Mouse (Mus musculus) gastrocnemius, adult 2 months (tissue): ENCODE measurements around the gene Cry2. TPM values are rescaled to one million over a fixed set of nuclear protein-coding genes. Genes with fewer than 3 reads are reported as not detected.

Source experiments
- DNase-seq: peaks from one replicate; pipeline ENCODE4 v3.0.0; 2022
- H3K27ac ChIP-seq: fragments of 200-600 bp; 2 replicates; pipeline ENCODE4 v1.8.1; 2022; ENCODE audit warnings: mild to moderate bottlenecking
- H3K4me3 ChIP-seq: fragments of 200-600 bp; 2 replicates; pipeline ENCODE4 v1.8.1; 2022; ENCODE audit warnings: mild to moderate bottlenecking, moderate library complexity
- CTCF ChIP-seq: fragments of 200-600 bp; IDR thresholded peaks from 2 replicates; pipeline ENCODE4 v1.8.1; 2022; ENCODE audit warnings: antibody characterized with exemption, mild to moderate bottlenecking, moderate library complexity
- intact Hi-C: fragments of 180-260 bp; cut with DNase I; formaldehyde crosslinking; loops from one replicate; pipeline ENCODE4 v1.15.1; 2025
- total RNA-seq, 2 experiments: library from RNA; stranded (reverse); gene quantifications; 2 replicates each; pipeline ENCODE4 v1.2.3; 2021

Cry2 gene
- total RNA-seq, 2 experiments from 2014 or later: 12.5 to 26.8 TPM

- intact Hi-C loops: no loop called here
- Histone ChIP-seq H3K4me3 (peak overlapping the region; percentile 81), H3K27ac (peak overlapping the region; percentile 84)
- TF ChIP-seq CTCF: no peak
- peak; percentile 83 for DNase-seq
These were observed 44.8 kb downstream of the Cry2 start for GRCm38 (mm10) chr2:92388891-92389641.

DNA sequence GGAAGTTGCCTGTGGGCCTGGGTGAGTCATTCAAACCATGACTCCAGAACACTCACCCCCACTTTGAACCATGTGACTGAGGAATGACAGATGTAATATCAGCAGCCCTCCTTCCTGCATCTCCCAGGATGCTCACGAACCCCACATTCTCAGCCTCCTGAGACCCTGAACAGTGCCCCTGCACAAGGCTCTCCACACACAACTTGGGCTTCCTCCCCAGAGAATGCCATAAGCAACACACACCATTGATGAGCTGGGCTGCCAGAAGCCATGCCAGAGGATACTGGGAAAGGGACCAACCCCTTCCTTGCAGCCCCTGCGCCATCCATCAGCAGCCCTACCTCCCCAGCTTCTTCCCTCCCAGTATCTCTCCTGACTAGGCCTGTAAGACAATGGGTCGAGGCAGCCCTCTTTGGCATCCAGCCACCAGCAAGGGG, 45.7 kb downstream of the Cry2 start:
- DNase-seq: no peak
- Histone ChIP-seq H3K27ac (peak overlapping the region; percentile 84), H3K4me3 (peak overlapping the region; percentile 16; the same call in 1 of the 2 replicates)
- TF ChIP-seq CTCF: no peak
- intact Hi-C loops: no loop called here

DNA sequence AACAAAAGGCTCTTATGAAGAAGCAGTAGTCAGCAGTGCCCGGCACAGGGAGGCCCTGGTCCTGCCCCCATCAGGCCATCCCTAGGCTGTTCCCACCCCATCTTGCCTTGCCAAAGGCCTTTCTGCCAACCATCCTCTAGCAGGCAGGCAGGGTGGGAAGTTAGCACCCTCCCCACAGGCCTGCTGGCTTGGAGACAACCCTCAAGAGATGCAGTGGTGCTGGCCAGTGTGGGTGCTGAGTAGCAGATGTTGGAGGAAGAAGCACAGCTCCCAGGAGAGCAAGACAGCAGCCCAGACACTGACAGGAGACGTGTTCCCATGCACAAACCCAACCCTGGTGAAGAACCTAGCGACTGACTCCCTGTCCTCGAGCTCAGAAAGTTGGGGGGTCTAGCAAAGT, 46.2 kb downstream of the Cry2 start:
- DNase-seq: no peak
- no peak for TF ChIP-seq CTCF
- Histone ChIP-seq H3K4me3 (no peak overlapping the region), H3K27ac (peak overlapping the region; percentile 84)
- intact Hi-C loops: no loop called here

DNA sequence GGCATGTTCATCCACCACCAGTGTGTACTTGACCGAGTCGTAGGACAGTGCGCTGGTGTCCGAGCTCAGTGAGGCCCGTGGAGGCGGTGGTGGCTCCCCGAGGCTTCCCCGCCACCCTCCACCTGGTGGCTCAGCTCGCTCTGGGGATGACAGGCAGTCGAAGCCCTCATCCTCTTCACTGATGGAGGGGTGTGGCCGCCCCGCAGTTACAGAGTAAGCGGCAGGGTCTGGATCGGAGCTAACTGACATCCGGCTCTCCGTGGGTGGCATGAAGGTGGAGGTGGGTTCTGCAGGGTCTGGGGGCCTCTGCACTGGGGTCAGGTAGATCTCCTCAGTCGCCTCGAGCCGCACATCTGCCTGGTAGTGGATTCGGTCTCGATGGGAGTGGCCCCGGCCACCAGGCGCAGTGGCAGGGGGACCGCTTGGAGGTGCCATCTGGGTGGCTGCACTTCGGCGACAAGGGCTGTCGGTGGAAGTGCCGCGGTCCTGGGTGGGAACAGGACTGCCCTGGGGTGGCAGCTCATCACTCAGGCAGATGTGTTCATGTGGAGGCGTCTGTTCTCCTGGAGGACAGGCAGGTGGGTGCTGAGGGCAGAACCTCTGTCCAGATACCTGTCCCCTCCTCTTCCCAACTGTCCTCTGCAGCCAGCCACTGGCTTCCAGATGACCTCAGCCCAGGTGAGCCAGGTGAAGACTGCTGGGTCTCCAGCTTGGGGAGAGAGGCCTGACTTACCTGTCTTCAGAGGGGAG, 46.8 kb downstream of the Cry2 start:
- no peak for TF ChIP-seq CTCF
- DNase-seq: no peak
- intact Hi-C loops: no loop called here

DNA sequence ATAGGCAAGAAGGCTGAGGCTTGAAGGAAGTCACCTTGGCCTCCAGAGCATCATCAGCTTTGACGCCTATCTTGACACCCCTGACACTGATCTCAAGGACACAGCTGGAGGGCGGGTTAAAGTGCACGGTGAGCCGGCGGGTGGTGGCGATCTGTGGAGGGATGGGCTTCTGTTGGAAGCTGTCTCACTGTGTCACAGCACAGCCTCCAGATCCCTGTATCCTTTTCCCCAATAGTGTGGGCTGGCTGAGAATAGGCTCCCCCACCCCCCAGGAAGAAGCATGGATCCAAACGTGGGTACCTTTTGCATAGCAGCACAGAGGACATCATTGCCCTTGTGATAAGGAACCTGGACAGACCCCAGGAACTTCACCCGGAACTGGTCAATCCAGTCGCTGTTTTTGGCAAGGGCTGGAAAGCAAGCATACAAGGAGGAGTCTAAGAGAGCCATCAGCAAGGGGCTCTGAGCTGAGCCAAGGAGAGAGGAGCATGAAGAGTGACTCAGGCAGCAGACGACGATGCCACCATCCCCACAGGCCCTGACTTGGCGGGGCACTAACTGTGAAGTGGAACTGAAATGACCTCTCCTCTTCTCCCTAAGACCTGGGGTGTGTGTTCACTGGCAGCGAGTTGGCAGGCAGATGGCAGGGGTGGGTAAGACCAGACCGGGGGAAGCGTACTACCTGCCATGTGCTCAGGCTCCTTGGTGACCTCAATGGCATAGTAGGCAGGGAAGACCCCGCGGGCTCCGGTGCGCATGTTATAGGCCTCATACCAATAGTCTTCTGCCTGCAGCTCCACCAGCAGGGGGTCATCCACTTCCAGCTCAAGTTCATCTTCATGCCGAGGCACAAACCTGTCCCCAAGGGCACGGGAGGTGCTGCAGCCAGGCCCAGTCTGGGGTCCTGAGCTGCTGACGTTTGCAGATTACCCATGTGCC, 48.5 kb downstream of the Cry2 start:
- Histone ChIP-seq H3K27ac (no peak overlapping the region), H3K4me3 (no peak overlapping the region)
- TF ChIP-seq CTCF: no peak
- no peak for DNase-seq
- intact Hi-C loops: no loop called here

More for the DNA sequence above, 46.8 kb downstream of the Cry2 start:
- Histone ChIP-seq H3K4me3 (no peak overlapping the region), H3K27ac (no peak overlapping the region)

DNA sequence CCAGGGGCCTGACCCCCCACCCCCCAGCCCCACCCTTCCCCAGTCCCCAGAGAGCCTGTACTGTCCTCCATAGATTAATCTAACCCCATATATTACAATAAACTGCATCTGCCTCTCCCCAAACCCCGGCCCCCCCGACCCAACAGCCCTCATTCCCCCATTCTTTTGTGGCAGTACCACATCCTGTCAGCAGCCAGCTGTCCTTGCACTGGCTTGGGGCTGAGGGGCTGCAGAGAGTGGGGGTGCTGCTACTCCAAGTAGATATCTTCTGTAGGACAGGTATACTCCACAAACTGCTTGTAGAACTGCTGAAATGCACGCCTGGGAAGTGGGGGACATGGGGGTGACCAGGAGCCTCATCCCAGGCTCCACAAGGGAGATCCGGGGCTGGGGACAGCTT, 49.7 kb downstream of the Cry2 start:
- intact Hi-C loops: no loop called here
- no peak for TF ChIP-seq CTCF
- no peak for DNase-seq
- no peak overlapping the region for H3K4me3 ChIP-seq
- no peak overlapping the region for H3K27ac ChIP-seq

DNA sequence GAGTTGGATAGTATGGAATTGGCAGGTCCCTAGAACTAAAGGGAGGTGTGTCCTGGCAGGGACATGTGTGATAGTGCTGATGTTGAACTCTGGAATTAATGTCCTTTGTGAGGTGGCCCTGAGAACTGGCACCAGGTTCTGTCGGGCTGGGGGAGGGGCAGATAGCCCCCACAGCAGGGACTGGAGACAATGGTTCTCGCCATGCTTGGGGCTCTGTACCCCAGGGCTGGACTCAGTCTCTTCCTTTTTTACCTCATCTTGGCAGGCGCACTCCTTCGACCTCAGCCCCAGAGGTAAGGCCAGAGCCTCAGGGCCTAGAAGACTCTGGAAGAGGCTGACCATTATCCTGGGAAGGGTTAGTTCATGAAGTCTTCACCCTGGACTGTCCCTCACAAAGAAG, 51.1 kb downstream of the Cry2 start:
- intact Hi-C loops: no loop called here
- Histone ChIP-seq H3K4me3 (no peak overlapping the region), H3K27ac (peak overlapping the region; percentile 35; the same call in 1 of the 2 replicates)
- DNase-seq: no peak
- no peak for TF ChIP-seq CTCF

GRCm38 (mm10) chr2:92381901-92382588, 51.8 kb downstream of the Cry2 start, which contains the start of gene 1700029I15Rik:
TSS of gene 1700029I15Rik (plus strand) at chr2:92382538.
- H3K27ac ChIP-seq: peak within 1 kb of the TSS; percentile 35; the same call in 1 of the 2 replicates
- H3K4me3 ChIP-seq: no peak within 1 kb of the TSS
- no peak for DNase-seq
- intact Hi-C loops: no loop called here
- no peak for TF ChIP-seq CTCF

GRCm38 (mm10) chr2:92381161-92381560, 52.7 kb downstream of the Cry2 start:
- DNase-seq: no peak
- intact Hi-C loops: no loop called here
- Histone ChIP-seq H3K27ac (no peak overlapping the region), H3K4me3 (no peak overlapping the region)
- TF ChIP-seq CTCF: no peak

- intact Hi-C loops: no loop called here
- DNase-seq: no peak
- H3K27ac ChIP-seq: no peak overlapping the region
- TF ChIP-seq CTCF: no peak
- no peak overlapping the region for H3K4me3 ChIP-seq
These were observed 53.3 kb downstream of the Cry2 start for GRCm38 (mm10) chr2:92380495-92381050.

DNA sequence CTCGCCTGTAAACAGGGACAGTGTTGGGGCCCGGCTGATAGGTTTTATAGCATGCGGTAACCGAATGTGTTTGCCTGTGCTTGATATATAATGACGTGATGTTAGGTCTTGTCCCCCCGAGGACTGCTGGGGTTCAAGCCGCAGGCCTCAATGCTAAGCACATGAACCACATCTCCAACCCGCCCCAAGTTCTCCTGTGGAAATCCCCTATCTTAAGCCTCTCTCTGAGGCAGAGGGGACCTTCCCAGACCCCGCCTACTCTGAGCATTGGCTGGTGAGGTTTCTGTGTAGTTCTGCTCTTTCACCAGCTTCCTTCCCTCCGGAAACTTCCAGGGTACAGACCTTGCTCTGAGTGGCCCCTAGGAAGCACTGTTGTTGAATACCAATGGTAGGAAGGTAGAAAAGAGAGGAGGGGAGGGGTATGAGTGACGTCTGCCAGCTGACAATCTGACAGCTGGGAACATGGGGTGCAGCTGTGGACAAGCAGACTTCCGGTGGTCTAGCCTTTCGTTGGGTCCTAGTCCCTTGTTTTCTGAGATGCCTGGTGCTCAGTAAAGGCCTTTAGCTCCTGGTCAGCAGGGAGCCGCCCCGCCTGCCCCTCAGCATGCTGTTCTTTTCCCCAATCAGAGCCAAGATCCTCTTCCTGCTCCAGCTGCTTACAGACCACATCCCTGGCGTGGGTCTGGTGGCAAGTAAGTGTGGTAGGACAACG, 53.9 kb downstream of the Cry2 start:
- no peak for TF ChIP-seq CTCF
- intact Hi-C loops: loop anchor here (5.0 kb wide), 1 partner anchor 42 kb away; no protein-coding TSS in a partner anchor
- no peak overlapping the region for H3K4me3 ChIP-seq

More for the DNA sequence above, 53.9 kb downstream of the Cry2 start:
- H3K27ac ChIP-seq: no peak overlapping the region
- DNase-seq: no peak
